Comparison of ENCODE assay signal across 21 mouse cellular contexts in genomic region chr14:40897916-40898315, GRCm38 (mm10). TPM values are rescaled to one million over a fixed set of nuclear protein-coding genes. Genes with fewer than 3 reads are reported as not detected.
DNase-seq lines count a peak whose midpoint lies in the region; ATAC-seq and TF ChIP-seq lines count a peak whose summit lies in the region.
"Had no signal": no experiment of that assay in that cellular context is flagged by ENCODE, and none has a peak within 500 bp of the region (broad histone marks: within the 10 kb centered on the region; RNA-seq: fewer than 3 reads in every experiment).

No protein-coding gene starts in this region.

- H3K36me3 ChIP-seq in heart, adult 2 months (ENCODE audit: control insufficient read depth, insufficient read depth, low read length): no peaks in the 10 kb centered on the region
- no peaks in the 10 kb centered on the region for H3K36me3 ChIP-seq in liver, embryonic 16.5 days (ENCODE audit: control insufficient read depth, insufficient read depth)
- no peaks in the 10 kb centered on the region for H3K36me3 ChIP-seq in intestine, embryonic 16.5 days (ENCODE audit: control insufficient read depth, insufficient read depth, low read length)
- H3K36me3 ChIP-seq in stomach, postnatal 0 days (ENCODE audit: control insufficient read depth, insufficient read depth, low read length): no peaks in the 10 kb centered on the region
- H3K36me3 ChIP-seq in thymus, adult 2 months (ENCODE audit: control insufficient read depth, insufficient read depth, low read length): no peaks in the 10 kb centered on the region
- H3K36me3 ChIP-seq: embryonic facial prominence, embryonic 10.5 days; heart, embryonic 15.5 days; hindbrain, embryonic 13.5 days had no signal

- H3K27ac ChIP-seq in heart, adult 2 months: no peak overlapping the region
- H3K27ac ChIP-seq in liver, embryonic 16.5 days (ENCODE audit: low read length): no peak overlapping the region
- no peak overlapping the region for H3K27ac ChIP-seq in intestine, embryonic 16.5 days (ENCODE audit: low read length)
- no peak overlapping the region for H3K27ac ChIP-seq in stomach, postnatal 0 days (replicated peaks)
- H3K27ac ChIP-seq in thymus, adult 2 months (ENCODE audit: control insufficient read depth, insufficient read depth, low read length): no peak overlapping the region
- H3K27ac ChIP-seq: embryonic facial prominence, embryonic 10.5 days; heart, embryonic 15.5 days; hindbrain, embryonic 13.5 days had no signal

- intact Hi-C loops in heart, adult 2 months (cut with DNase I): loop anchor here (10.0 kb wide), 1 partner anchor 1363 kb away; no protein-coding TSS in a partner anchor

- no peak overlapping the region for H3K9ac ChIP-seq in heart, adult 2 months (ENCODE audit: low read depth, low read length)
- H3K9ac ChIP-seq in liver, embryonic 16.5 days (ENCODE audit: low read depth, low read length): no peak overlapping the region
- H3K9ac ChIP-seq in intestine, embryonic 16.5 days (ENCODE audit: low read depth, low read length): no peak overlapping the region
- no peak overlapping the region for H3K9ac ChIP-seq in stomach, postnatal 0 days (ENCODE audit: low read length)
- H3K9ac ChIP-seq: heart, embryonic 15.5 days; hindbrain, embryonic 13.5 days had no signal

- DNase-seq in heart, adult 11 months: peak; percentile 60
- no peak for DNase-seq in heart, adult 2 months
- no peak for DNase-seq in liver
- DNase-seq in stomach, postnatal 0 days (ENCODE audit: low spot score): no peak
- no peak for DNase-seq in thymus, adult 2 months
- DNase-seq in left cerebral cortex, adult 9 months (ENCODE audit: low spot score in 2 of 2): no peak
- DNase-seq: adrenal gland, postnatal 25 days; cerebellum, adult 18-20 months; cerebellum, adult 9-11 months; cerebellum, postnatal 36 days; gastrocnemius, postnatal 36 days; heart, adult 18-20 months; heart, postnatal 14 days had no signal

- ATAC-seq in liver, embryonic 16.5 days (ENCODE audit: low read depth): peak; percentile 57
- ATAC-seq in intestine, embryonic 16.5 days: peak; percentile 88
- ATAC-seq in stomach, postnatal 0 days (ENCODE audit: low FRiP score, low TSS enrichment): peak; percentile 52
- ATAC-seq: activated CD4-positive, CD25-positive, alpha-beta regulatory T cell, adult 4 months; forebrain, embryonic 14.5 days had no signal

- H3K27me3 ChIP-seq in heart, adult 2 months (ENCODE audit: control insufficient read depth, insufficient read depth, low read length): peaks cover 2% of the 10 kb centered on the region; the same call in 1 of the 2 replicates
- no peaks in the 10 kb centered on the region for H3K27me3 ChIP-seq in liver, embryonic 16.5 days (ENCODE audit: control insufficient read depth, insufficient read depth, low read depth, low read length)
- no peaks in the 10 kb centered on the region for H3K27me3 ChIP-seq in intestine, embryonic 16.5 days (replicated peaks; ENCODE audit: control insufficient read depth, insufficient read depth, low read length)
- H3K27me3 ChIP-seq in stomach, postnatal 0 days (ENCODE audit: control insufficient read depth, insufficient read depth, low read length): no peaks in the 10 kb centered on the region
- no peaks in the 10 kb centered on the region for H3K27me3 ChIP-seq in thymus, adult 2 months (ENCODE audit: control insufficient read depth, insufficient read depth, low read length)
- H3K27me3 ChIP-seq: heart, embryonic 15.5 days; hindbrain, embryonic 13.5 days had no signal

- H3K4me1 ChIP-seq in heart, adult 2 months (ENCODE audit: control insufficient read depth, insufficient read depth, low read length): peaks cover 3% of the 10 kb centered on the region; the same call in 1 of the 2 replicates
- peaks cover 9% of the 10 kb centered on the region for H3K4me1 ChIP-seq in liver, embryonic 16.5 days (ENCODE audit: control insufficient read depth, low read depth, low read length)
- H3K4me1 ChIP-seq in intestine, embryonic 16.5 days (ENCODE audit: control insufficient read depth, insufficient read depth, low read length): no peaks in the 10 kb centered on the region
- H3K4me1 ChIP-seq in stomach, postnatal 0 days (replicated peaks; ENCODE audit: control insufficient read depth, insufficient read depth): no peaks in the 10 kb centered on the region
- H3K4me1 ChIP-seq in thymus, adult 2 months (replicated peaks; ENCODE audit: control insufficient read depth, insufficient read depth, low read length): no peaks in the 10 kb centered on the region

- no peak for TF ChIP-seq EP300 in heart, adult 2 months (IDR thresholded peaks at IDR 0.05; ENCODE audit: insufficient read depth, low read depth, low read length)
- TF ChIP-seq EP300 in stomach, postnatal 0 days (optimal IDR thresholded peaks at IDR 0.05): no peak

- no peak for TF ChIP-seq POLR2A in heart, adult 2 months (IDR thresholded peaks at IDR 0.05; ENCODE audit: insufficient read depth, low read depth, low read length)
- TF ChIP-seq POLR2A in thymus, adult 2 months (IDR thresholded peaks at IDR 0.05; ENCODE audit: control insufficient read depth, extremely low read depth, insufficient read depth, low read length, poor library complexity): no peak

- 86% methylated on average over 3 of the region's 3 CpGs for WGBS in heart, adult 2 months
- WGBS in liver, embryonic 16.5 days (ENCODE audit: insufficient replicate concordance): 47% methylated on average over 3 of the region's 3 CpGs
- 58% methylated on average over 3 of the region's 3 CpGs for WGBS in intestine, embryonic 16.5 days
- WGBS in stomach, postnatal 0 days: 68% methylated on average over 3 of the region's 3 CpGs
- 81% methylated on average over 3 of the region's 3 CpGs for WGBS in thymus, adult 2 months

- H3K79me2 ChIP-seq in heart, adult 2 months (replicated peaks; ENCODE audit: control insufficient read depth, insufficient read depth, low read length): no peaks in the 10 kb centered on the region

- TF ChIP-seq CTCF in heart, adult 2 months (IDR thresholded peaks at IDR 0.05): no peak
- TF ChIP-seq CTCF in stomach, postnatal 0 days (IDR thresholded peaks at IDR 0.05; ENCODE audit: low read depth): no peak
- TF ChIP-seq CTCF in thymus, adult 2 months (IDR thresholded peaks at IDR 0.05; ENCODE audit: borderline replicate concordance, control insufficient read depth, extremely low read depth, insufficient read depth, low read length, poor library complexity): no peak

- H3K9me3 ChIP-seq in liver, embryonic 16.5 days (replicated peaks; ENCODE audit: control insufficient read depth, low read length): no peaks in the 10 kb centered on the region
- H3K9me3 ChIP-seq in intestine, embryonic 16.5 days (ENCODE audit: control insufficient read depth, low read length): no peaks in the 10 kb centered on the region
- H3K9me3 ChIP-seq in stomach, postnatal 0 days (ENCODE audit: control insufficient read depth, low read length): no peaks in the 10 kb centered on the region
- H3K9me3 ChIP-seq: embryonic facial prominence, embryonic 10.5 days; heart, embryonic 15.5 days; hindbrain, embryonic 13.5 days had no signal

- H3K4me2 ChIP-seq in liver, embryonic 16.5 days (ENCODE audit: low read depth, low read length): no peak overlapping the region
- H3K4me2 ChIP-seq in intestine, embryonic 16.5 days (ENCODE audit: low read depth, low read length): no peak overlapping the region
- no peak overlapping the region for H3K4me2 ChIP-seq in stomach, postnatal 0 days (replicated peaks; ENCODE audit: low read depth)
- H3K4me2 ChIP-seq: heart, embryonic 11.5 days; heart, embryonic 15.5 days; hindbrain, embryonic 13.5 days had no signal

- H3K4me3 ChIP-seq in heart, adult 2 months: no peak overlapping the region
- no peak overlapping the region for H3K4me3 ChIP-seq in liver, embryonic 16.5 days (ENCODE audit: low read depth, low read length)
- H3K4me3 ChIP-seq in intestine, embryonic 16.5 days (ENCODE audit: low read length): no peak overlapping the region
- H3K4me3 ChIP-seq in stomach, postnatal 0 days (ENCODE audit: low read depth, low read length): no peak overlapping the region
- no peak overlapping the region for H3K4me3 ChIP-seq in thymus, adult 2 months (ENCODE audit: control insufficient read depth, insufficient read depth, low read length)
- H3K4me3 ChIP-seq: embryonic facial prominence, embryonic 10.5 days; heart, embryonic 15.5 days; hindbrain, embryonic 13.5 days had no signal

RNA-seq across cellular contexts. Expression of gene Sh2d4b, which starts 4.8 kb away (rescaled TPM):
- 1 to 10 TPM in 1 of 2 experiments, under 1 TPM in 1; 0.84 to 1.1 TPM for total RNA-seq in heart, adult 2 months (2021)
- 0.14 and 0.18 TPM in 2 replicates for polyA plus RNA-seq in heart, adult 2 months (2012; rRNA removed)
- polyA plus RNA-seq in liver, embryonic 16.5 days (2015; fragmentation: Nextera tagmentation; extraction: Ambion mirVana): 0.05 and 0.08 TPM in 2 replicates
- 0.11 and 0.13 TPM in 2 replicates for polyA plus RNA-seq in intestine, embryonic 16.5 days (2015; fragmentation: Nextera tagmentation; extraction: Ambion mirVana)
- 0.07 and 0.22 TPM in 2 replicates for polyA plus RNA-seq in stomach, postnatal 0 days (2015; fragmentation: Nextera tagmentation; extraction: Ambion mirVana)
- polyA plus RNA-seq in thymus, adult 2 months (2012; rRNA removed): 5.4 and 7.0 TPM in 2 replicates
- polyA plus RNA-seq: activated CD4-positive, CD25-positive, alpha-beta regulatory T cell, adult 4 months had no signal
